Mouse (Mus musculus) hindbrain, embryonic 14.5 days (tissue): ENCODE measurements at regions not wholly inside any gene's neighbourhood (a gene's known extent, or its start where the extent isn't known, plus 50 kb on each side); places are given as distances from the start of the nearest gene placed in this dataset.

ENCODE experiments used
- ATAC-seq: fragments of 200-750 bp; cut with Nextera tagmentation; 2 replicates; pipeline ENCODE4 v1.8.0; 2017; ENCODE audit warnings: moderate number of reproducible peaks, mild to moderate bottlenecking, moderate TSS enrichment, moderate library complexity; ENCODE audit not compliant: low FRiP score
- DNase-seq: peaks from one replicate; pipeline ENCODE4 v3.0.0-alpha.2; 2015; ENCODE audit warnings: low spot score
- H3K27ac ChIP-seq: fragments of 300-500 bp; sonication (generic); 2 replicates; pipeline ENCODE4 v1.5.1; 2014; ENCODE audit warnings: mild to moderate bottlenecking, moderate library complexity
- H3K27me3 ChIP-seq: fragments of 300-500 bp; sonication (generic); 2 replicates; pipeline ENCODE4 v1.6.1; 2014; ENCODE audit warnings: mild to moderate bottlenecking, low read length, mixed read lengths; ENCODE audit not compliant: control insufficient read depth, insufficient read depth
- H3K36me3 ChIP-seq: fragments of 300-500 bp; sonication (generic); replicated peaks from 2 replicates; pipeline ENCODE4 v1.6.1; 2014; ENCODE audit not compliant: control insufficient read depth, insufficient read depth
- H3K4me1 ChIP-seq: fragments of 300-500 bp; sonication (generic); replicated peaks from 2 replicates; pipeline ENCODE4 v1.6.1; 2014; ENCODE audit warnings: antibody characterized with exemption, low read length, mixed read lengths; ENCODE audit not compliant: control insufficient read depth, insufficient read depth
- H3K4me2 ChIP-seq: fragments of 300-500 bp; sonication (generic); replicated peaks from 2 replicates; pipeline ENCODE4 v1.6.1; 2014; ENCODE audit warnings: mild to moderate bottlenecking, moderate library complexity
- H3K4me3 ChIP-seq: fragments of 300-500 bp; sonication (generic); replicated peaks from 2 replicates; pipeline ENCODE4 v1.5.1; 2014; ENCODE audit warnings: mild to moderate bottlenecking, low read length
- H3K9ac ChIP-seq: fragments of 300-500 bp; sonication (generic); 2 replicates; pipeline ENCODE4 v1.6.1; 2014
- H3K9me3 ChIP-seq: fragments of 300-500 bp; sonication (generic); 2 replicates; pipeline ENCODE4 v1.6.1; 2016; ENCODE audit warnings: low read length; ENCODE audit not compliant: control insufficient read depth
- WGBS: fragments of 180-500 bp; shearing (Covaris S2); extraction: QIAGEN DNeasy Blood & Tissue Kit; methylation state at CpG from one replicate; pipeline ENCODE4 v1.1.7; 2014; 5-methylcytosine and 5-hydroxymethylcytosine counted together

DNA sequence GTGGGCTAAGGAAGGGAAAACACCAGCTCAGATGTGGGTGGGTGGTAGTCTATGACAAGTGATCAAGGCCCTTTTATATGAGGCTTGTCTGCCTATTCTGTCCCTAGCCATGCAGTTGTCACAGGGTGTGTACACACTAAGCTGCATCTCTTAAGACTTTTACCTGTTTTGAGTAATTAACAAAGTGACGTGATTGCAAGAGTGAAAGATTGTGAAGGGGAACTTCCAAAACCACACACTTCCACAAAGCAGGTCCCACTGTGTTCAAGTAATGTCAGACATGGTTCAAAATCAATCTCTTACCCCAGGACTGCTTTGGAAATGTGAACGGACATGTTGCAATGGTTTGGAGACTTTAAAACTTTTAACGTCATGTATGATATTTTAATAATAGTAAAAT is 674.2 kb downstream of the Adgrl2 start:
- Histone ChIP-seq H3K27me3 (no peaks in the 10 kb centered on the region), H3K36me3 (no peaks in the 10 kb centered on the region), H3K9ac (no peak overlapping the region), H3K4me1 (no peaks in the 10 kb centered on the region), H3K4me2 (no peak overlapping the region), H3K27ac (no peak overlapping the region), H3K9me3 (no peaks in the 10 kb centered on the region), H3K4me3 (no peak overlapping the region)
- no peak for ATAC-seq
- DNase-seq = no peak
- WGBS = 93% methylated on average over 3 of the region's 3 CpGs

DNA sequence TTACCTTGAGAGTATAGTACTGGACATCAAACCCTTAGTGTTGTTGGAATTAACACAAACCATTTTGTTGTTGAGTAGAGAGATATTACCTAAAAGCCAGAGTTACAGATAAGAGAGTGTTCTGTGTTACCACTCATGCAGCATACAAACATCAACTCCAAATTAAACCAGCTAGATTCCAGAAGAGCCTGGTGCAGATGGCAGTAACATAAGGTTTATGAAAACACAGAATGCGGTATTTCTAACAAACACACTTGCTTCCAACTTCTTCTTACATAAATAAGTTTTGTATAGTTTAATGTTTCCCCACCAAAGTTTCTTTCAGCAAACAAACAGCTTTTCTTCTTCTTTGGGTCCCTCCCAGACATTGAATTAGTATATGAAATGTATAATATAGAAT is 675.1 kb downstream of the Adgrl2 start:
- no peak for ATAC-seq
- Histone ChIP-seq H3K9me3 (no peaks in the 10 kb centered on the region), H3K27me3 (no peaks in the 10 kb centered on the region), H3K4me2 (no peak overlapping the region), H3K9ac (no peak overlapping the region), H3K4me3 (no peak overlapping the region), H3K4me1 (no peaks in the 10 kb centered on the region), H3K36me3 (no peaks in the 10 kb centered on the region), H3K27ac (no peak overlapping the region)
- DNase-seq = no peak
- 97% methylated on average over 1 of the region's 1 CpGs for WGBS

DNA sequence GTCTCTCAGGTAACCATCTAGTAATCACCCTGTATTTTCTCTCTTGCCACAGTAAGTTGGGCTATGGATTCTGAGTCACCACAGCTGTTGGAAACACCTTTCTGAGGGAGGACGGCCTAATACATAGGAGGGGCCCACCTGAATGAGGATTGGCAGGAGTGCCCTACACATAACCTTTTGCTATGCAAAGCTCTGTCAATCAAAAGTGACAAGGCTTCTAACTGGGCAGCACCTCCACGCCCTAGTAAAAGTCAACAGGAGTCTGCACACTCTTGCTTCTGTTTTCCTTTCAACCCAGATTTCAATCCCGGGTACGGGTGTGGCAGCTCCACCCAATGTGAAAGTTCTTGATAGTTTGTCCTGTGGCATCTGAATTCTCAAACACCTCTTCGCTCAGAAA is 694.8 kb downstream of the Adgrl2 start:
- H3K27ac ChIP-seq = no peak overlapping the region
- WGBS = 90% methylated on average over 5 of the region's 5 CpGs
- no peak overlapping the region for H3K4me3 ChIP-seq
- H3K4me1 ChIP-seq = no peaks in the 10 kb centered on the region
- H3K9ac ChIP-seq = no peak overlapping the region
- ATAC-seq = no peak
- DNase-seq = no peak
- no peaks in the 10 kb centered on the region for H3K27me3 ChIP-seq
- H3K9me3 ChIP-seq = 0 out of 2 replicates have a peak, but pooled peaks cover 6% of the 10 kb centered on the region
- no peaks in the 10 kb centered on the region for H3K36me3 ChIP-seq
- H3K4me2 ChIP-seq = no peak overlapping the region

DNA sequence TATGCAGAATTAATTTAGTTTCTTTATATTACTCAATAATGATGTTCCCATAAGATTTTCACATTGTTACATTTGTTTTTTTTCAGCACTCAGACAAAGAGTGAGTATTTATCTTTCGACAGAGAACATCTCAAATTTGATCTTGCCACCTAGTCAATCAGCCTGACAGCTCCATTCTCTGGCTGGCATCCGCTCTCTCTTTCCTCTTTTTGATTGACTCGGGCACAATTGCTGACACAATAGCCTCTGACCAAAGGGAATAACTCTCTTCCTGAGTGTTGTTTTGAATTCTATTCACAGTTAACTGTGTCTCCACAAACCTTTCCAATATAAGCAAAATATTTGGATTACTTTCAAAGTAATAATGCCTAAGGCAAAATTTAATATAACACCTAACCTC is 711.4 kb downstream of the Adgrl2 start:
- Histone ChIP-seq H3K36me3 (no peaks in the 10 kb centered on the region), H3K27ac (no peak overlapping the region), H3K9ac (no peak overlapping the region), H3K27me3 (no peaks in the 10 kb centered on the region), H3K4me2 (no peak overlapping the region), H3K4me1 (no peaks in the 10 kb centered on the region), H3K4me3 (no peak overlapping the region), H3K9me3 (no peaks in the 10 kb centered on the region)
- no peak for DNase-seq
- 19% methylated on average over 3 of the region's 3 CpGs for WGBS
- ATAC-seq = no peak

DNA sequence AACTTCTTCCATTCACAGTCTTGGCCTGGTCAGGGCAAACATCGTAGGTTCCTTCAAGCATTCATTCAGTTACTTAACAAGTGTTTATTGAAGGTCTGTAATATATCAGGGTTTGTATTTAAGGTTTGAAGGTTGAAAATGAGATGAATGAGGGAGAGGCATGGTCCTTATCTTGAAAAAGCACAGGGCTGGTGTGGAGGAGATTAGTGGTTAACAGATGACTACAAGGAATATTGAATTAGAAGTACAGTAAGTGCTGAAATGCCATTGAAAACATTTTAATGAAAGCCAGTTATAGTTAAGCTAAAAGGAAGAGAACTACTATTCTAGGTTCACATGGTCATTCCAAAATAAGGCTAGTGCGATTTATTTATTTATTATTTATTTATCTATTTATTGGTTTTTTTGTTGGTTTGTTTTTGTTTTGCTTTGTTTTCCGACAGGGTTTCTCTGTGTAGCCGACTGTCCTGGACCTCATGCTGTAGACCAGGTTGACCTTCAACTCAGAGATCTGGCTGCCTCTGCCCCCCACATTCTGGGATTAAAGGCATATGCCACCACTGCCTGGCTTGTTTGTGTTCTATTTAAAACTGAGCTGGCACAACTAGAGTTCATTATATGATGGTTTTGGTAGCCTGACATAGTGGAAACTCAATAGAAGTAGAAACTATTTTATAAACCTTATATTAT is 718.1 kb downstream of the Adgrl2 start:
- no peak overlapping the region for H3K4me2 ChIP-seq
- H3K9me3 ChIP-seq = no peaks in the 10 kb centered on the region
- 93% methylated on average over 4 of the region's 4 CpGs for WGBS
- DNase-seq (no peak), ATAC-seq (no peak)
- no peak overlapping the region for H3K9ac ChIP-seq
- H3K4me3 ChIP-seq = no peak overlapping the region
- H3K36me3 ChIP-seq = no peaks in the 10 kb centered on the region
- no peaks in the 10 kb centered on the region for H3K4me1 ChIP-seq
- H3K27ac ChIP-seq = no peak overlapping the region
- no peaks in the 10 kb centered on the region for H3K27me3 ChIP-seq

DNA sequence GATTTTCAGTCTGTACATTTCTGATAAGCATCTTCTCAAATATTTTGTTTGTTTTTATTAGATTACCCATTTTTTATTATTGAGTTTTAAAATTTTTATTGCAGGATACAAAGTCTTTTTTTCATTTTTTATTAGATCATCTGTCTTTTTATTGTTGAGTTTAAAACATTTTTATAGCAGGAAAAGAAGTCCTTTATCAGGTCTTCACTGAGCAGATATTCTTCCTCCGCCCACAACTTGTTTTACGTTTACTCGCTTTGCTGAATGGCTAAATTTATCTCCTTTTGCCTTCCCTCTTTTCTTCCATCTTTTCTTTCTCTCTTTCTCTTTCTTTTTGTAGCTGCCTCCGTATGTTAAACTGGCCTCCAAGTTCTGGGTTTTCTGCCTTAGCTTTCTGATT is 721.5 kb downstream of the Adgrl2 start:
- H3K27me3 ChIP-seq = no peaks in the 10 kb centered on the region
- no peak overlapping the region for H3K27ac ChIP-seq
- DNase-seq = no peak
- no peaks in the 10 kb centered on the region for H3K4me1 ChIP-seq
- WGBS = 85% methylated on average over 4 of the region's 4 CpGs
- H3K4me2 ChIP-seq = no peak overlapping the region
- no peaks in the 10 kb centered on the region for H3K36me3 ChIP-seq
- H3K9me3 ChIP-seq = no peaks in the 10 kb centered on the region
- ATAC-seq = no peak
- no peak overlapping the region for H3K9ac ChIP-seq
- no peak overlapping the region for H3K4me3 ChIP-seq

DNA sequence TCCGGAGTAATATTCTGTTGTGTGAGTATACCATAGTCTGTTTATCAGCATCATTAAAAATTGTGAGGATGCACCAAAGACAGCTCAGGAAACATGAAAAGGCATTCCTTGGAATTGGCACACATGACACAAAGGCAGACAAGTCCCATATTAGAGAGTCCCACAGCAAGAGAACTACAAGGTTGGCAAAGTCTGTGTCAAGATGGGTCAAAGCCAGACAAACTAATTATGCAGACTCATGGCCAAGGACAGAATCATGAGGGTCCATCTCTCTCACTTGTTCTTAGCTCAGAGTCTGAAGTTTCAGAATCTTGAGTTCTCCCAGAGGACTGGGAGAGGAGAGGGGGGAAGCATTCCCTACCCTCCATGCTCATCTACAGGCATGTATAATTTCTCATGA is 731.1 kb downstream of the Adgrl2 start:
- Histone ChIP-seq H3K27ac (no peak overlapping the region), H3K36me3 (no peaks in the 10 kb centered on the region), H3K9ac (no peak overlapping the region), H3K27me3 (no peaks in the 10 kb centered on the region), H3K4me3 (no peak overlapping the region), H3K4me2 (no peak overlapping the region), H3K4me1 (no peaks in the 10 kb centered on the region), H3K9me3 (no peaks in the 10 kb centered on the region)
- DNase-seq (peak; percentile 20), ATAC-seq (no peak)
- 98% methylated on average over 1 of the region's 1 CpGs for WGBS

DNA sequence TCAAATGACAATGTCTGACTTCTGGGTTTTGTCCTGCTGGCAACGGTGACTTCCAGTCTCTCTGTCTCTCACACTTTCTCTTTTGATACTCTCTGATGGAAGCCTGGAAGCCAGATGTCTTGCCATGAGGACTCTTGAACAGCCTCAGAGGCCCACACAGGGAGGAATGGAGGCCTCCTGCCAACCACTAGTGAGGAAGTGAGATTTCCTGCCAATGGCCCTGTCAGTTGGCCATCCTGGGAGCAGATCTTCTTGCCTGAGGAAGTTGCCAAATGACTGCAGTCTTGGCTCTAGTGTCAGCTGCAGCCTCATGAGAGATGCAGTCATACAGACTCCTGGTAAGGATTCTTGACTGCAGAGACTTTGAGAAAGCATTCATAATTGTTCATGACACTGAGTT is 741.7 kb downstream of the Adgrl2 start:
- 81% methylated on average over 1 of the region's 1 CpGs for WGBS
- no peak for ATAC-seq
- DNase-seq = no peak

DNA sequence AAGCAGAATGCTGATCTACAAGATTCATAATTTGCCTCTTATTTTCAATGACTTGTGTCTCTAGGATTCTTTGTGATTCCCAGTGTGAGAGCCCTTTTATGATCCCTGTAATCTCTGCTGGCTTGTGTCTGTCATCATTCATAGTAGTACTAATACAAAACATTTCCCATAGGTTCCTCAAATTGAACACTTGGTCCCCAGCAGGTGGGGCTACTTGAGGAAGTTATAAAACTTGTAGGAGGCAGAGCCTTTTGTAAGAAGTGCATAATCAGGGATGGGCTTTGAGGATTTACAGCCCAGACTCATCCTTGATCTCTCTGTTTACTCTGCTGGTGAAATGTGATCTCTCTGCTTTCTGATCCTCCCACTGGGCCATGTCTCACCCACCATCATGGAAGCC is 743.6 kb downstream of the Adgrl2 start:
- Histone ChIP-seq H3K36me3 (no peaks in the 10 kb centered on the region), H3K4me3 (no peak overlapping the region), H3K9me3 (no peaks in the 10 kb centered on the region), H3K9ac (no peak overlapping the region), H3K4me2 (no peak overlapping the region), H3K27me3 (no peaks in the 10 kb centered on the region), H3K4me1 (no peaks in the 10 kb centered on the region), H3K27ac (no peak overlapping the region)
- no peak for DNase-seq
- no peak for ATAC-seq

More for the DNA sequence above, 741.7 kb downstream of the Adgrl2 start:
- Histone ChIP-seq H3K4me1 (no peaks in the 10 kb centered on the region), H3K4me3 (no peak overlapping the region), H3K9ac (no peak overlapping the region), H3K27me3 (no peaks in the 10 kb centered on the region), H3K9me3 (no peaks in the 10 kb centered on the region), H3K27ac (no peak overlapping the region), H3K36me3 (no peaks in the 10 kb centered on the region), H3K4me2 (no peak overlapping the region)

DNA sequence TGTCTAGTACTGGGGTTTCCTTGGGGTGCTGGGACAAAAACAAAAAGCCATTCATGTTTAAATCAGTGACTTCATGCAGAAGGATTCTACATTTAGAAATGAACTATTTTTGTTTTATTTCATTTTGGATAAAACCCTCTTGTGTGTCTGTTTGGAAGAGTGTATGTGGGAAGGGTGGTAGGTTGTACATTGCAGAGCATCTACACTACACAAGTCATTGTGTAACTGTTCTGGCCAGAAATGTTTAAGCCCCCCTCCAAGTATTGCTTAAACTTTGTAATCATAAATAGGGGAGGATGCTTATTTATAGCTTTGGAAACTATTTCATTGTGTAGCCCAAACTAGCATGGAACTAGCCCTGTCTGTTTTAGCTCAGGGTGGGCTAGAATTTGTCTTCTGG is 752.3 kb downstream of the Adgrl2 start:
- H3K36me3 ChIP-seq = no peaks in the 10 kb centered on the region
- H3K4me3 ChIP-seq = no peak overlapping the region
- H3K27ac ChIP-seq = no peak overlapping the region
- ATAC-seq = no peak
- H3K4me1 ChIP-seq = no peaks in the 10 kb centered on the region
- H3K9ac ChIP-seq = no peak overlapping the region
- H3K9me3 ChIP-seq = no peaks in the 10 kb centered on the region
- H3K27me3 ChIP-seq = no peaks in the 10 kb centered on the region
- H3K4me2 ChIP-seq = no peak overlapping the region
- DNase-seq = peak; percentile 8
